Mouse (Mus musculus) MEL-GATA-1-ER (cell line): ENCODE data around the gene Ubxn7.

ENCODE experiments used
- DNase-seq: peaks from one replicate; pipeline ENCODE4 v3.0.0-alpha.2; 2012; ENCODE audit warnings: low read depth; ENCODE audit errors: extremely low read depth

The Ubxn7 gene

GRCm38 (mm10) chr16:32433138-32433537, 101.1 kb downstream of the Ubxn7 start:
- no peak for DNase-seq

- DNase-seq = peak; percentile 34
These were observed 102.0 kb downstream of the Ubxn7 start for GRCm38 (mm10) chr16:32434066-32434465.

- DNase-seq = no peak
These were observed 102.6 kb downstream of the Ubxn7 start for GRCm38 (mm10) chr16:32434691-32435090.

- no peak for DNase-seq
These were observed 104.6 kb downstream of the Ubxn7 start for GRCm38 (mm10) chr16:32436657-32437056.

GRCm38 (mm10) chr16:32437266-32437665, 105.2 kb downstream of the Ubxn7 start:
- no peak for DNase-seq

GRCm38 (mm10) chr16:32441432-32441831, 109.4 kb downstream of the Ubxn7 start:
- DNase-seq = no peak
